Mouse (Mus musculus) stomach, postnatal 0 days (tissue): ENCODE results near the gene Coq4.

Source experiments
- CTCF ChIP-seq: IDR thresholded peaks from 2 replicates; pipeline ENCODE4 v1.5.1; 2016; ENCODE audit warnings: antibody characterized with exemption, low read depth, mild to moderate bottlenecking, moderate library complexity
- EP300 ChIP-seq: optimal IDR thresholded peaks from 2 replicates; pipeline ENCODE3; 2016; ENCODE audit warnings: antibody characterized with exemption

GRCm38 (mm10) chr2:29826926-29827708 is 39.8 kb downstream of the Coq4 start:
- TF ChIP-seq CTCF, result no peak
- TF ChIP-seq EP300, result no peak
